Mouse (Mus musculus): ENCODE measurements around the gene Ccdc154.

- no peak for TF ChIP-seq TAL1 (IDR thresholded peaks at IDR 0.05; ENCODE audit: low read length)
- TF ChIP-seq GATA1 (IDR thresholded peaks at IDR 0.05; ENCODE audit: low read length) = no peak
These were observed 57.4 kb downstream of the Ccdc154 start for GRCm38 (mm10) chr17:25219492-25220295.
